8 mouse cellular contexts compared by ENCODE assay signal in genomic region chr6:91736471-91736870, GRCm38 (mm10). TPM values are rescaled to one million over a fixed set of nuclear protein-coding genes. Genes with fewer than 3 reads are reported as not detected.
DNase-seq lines count a peak whose midpoint lies in the region; ATAC-seq lines count a peak whose summit lies in the region.
"Had no signal": no experiment of that assay in that cellular context is flagged by ENCODE, and none has a peak within 500 bp of the region (broad histone marks: within the 10 kb centered on the region; RNA-seq: fewer than 3 reads in every experiment).

No protein-coding gene starts in this region.

- WGBS in liver, embryonic 16.5 days (ENCODE audit: insufficient replicate concordance) = 58% methylated on average over 5 of the region's 5 CpGs

- intact Hi-C loops in heart, postnatal 14 days (cut with DNase I) = loop anchor here (5.0 kb wide), 1 partner anchor 49 kb away; no protein-coding TSS in a partner anchor

- peaks cover 2% of the 10 kb centered on the region for H3K36me3 ChIP-seq in liver, embryonic 16.5 days (ENCODE audit: control insufficient read depth, insufficient read depth)

- no peak overlapping the region for H3K4me3 ChIP-seq in liver, embryonic 16.5 days (ENCODE audit: low read depth, low read length)
- H3K4me3 ChIP-seq: megakaryocyte, embryonic 14.5 days had no signal

- H3K4me1 ChIP-seq in liver, embryonic 16.5 days (ENCODE audit: control insufficient read depth, low read depth, low read length) = peaks cover 3% of the 10 kb centered on the region; the same call in 1 of the 2 replicates

- no peaks in the 10 kb centered on the region for H3K9me3 ChIP-seq in liver, embryonic 16.5 days (replicated peaks; ENCODE audit: control insufficient read depth, low read length)
- H3K9me3 ChIP-seq: megakaryocyte, embryonic 14.5 days had no signal

- no peak overlapping the region for H3K4me2 ChIP-seq in liver, embryonic 16.5 days (ENCODE audit: low read depth, low read length)

- no peaks in the 10 kb centered on the region for H3K27me3 ChIP-seq in liver, embryonic 16.5 days (ENCODE audit: control insufficient read depth, insufficient read depth, low read depth, low read length)
- H3K27me3 ChIP-seq: megakaryocyte, embryonic 14.5 days had no signal

- H3K9ac ChIP-seq in liver, embryonic 16.5 days (ENCODE audit: low read depth, low read length) = no peak overlapping the region

- peak overlapping the region; percentile 61 for H3K27ac ChIP-seq in liver, embryonic 16.5 days (ENCODE audit: low read length)

- peak; percentile 93 for DNase-seq in NIH3T3 (ENCODE audit: low read depth)
- DNase-seq in brain, adult 2 months (ENCODE audit: low read depth, low spot score) = peak; percentile 71
- peak; percentile 59 to 72 for DNase-seq in heart, postnatal 14 days
- no peak for DNase-seq in thymus, postnatal 14 days
- DNase-seq in cerebellum, postnatal 10 days = no peak

- ATAC-seq in liver, embryonic 16.5 days (ENCODE audit: low read depth) = peak; percentile 82
- no peak for ATAC-seq in monocyte, adult 5-6 weeks (replicated peaks; ENCODE audit: insufficient number of reproducible peaks, low FRiP score, low TSS enrichment, poor library complexity, severe bottlenecking)

RNA-seq across cellular contexts. Expression of gene Slc6a6, which starts 52.6 kb away (rescaled TPM):
- total RNA-seq in heart, postnatal 14 days (2021) = 100 to 1,000 TPM; 117 to 145 TPM
- 17.1 and 20.5 TPM in 2 replicates for polyA plus RNA-seq in liver, embryonic 16.5 days (2015; fragmentation: Nextera tagmentation; extraction: Ambion mirVana)
- total RNA-seq in monocyte, adult 5-6 weeks (2017) = 63.2 to 87.6 TPM (median 76.2 TPM) in 3 replicates

Comparison
In these comparisons a context has a peak if more than half of its experiments do, and no peak if none do; other contexts are left out.
1. DNase-seq: peak in NIH3T3 (single experiment), brain, adult 2 months (single experiment) and heart, postnatal 14 days (2 of 2); none in thymus, postnatal 14 days (single experiment) and cerebellum, postnatal 10 days (0 of 2).